In the genomic region with DNA sequence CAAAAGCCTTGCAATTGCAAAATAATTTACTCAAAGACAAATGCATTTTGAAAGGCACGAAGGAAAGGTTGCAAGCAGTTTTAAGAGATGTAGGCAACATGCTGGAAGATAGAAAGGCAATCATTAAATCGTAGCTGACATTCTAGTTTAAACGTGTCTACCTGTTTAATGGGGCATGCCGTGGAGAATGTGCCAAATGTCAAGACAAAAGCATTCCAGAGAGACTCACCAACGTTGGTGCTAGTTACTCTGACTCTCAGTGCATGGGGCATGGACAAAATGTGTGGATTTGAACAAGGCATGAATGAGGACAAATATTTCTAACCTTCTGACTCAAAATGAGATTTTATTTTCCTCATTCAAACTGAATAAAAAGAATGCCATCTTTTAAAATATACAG, we compare ENCODE assay signal across 16 mouse cellular contexts.
"Had no signal": no experiment of that assay in that cellular context is flagged by ENCODE, and none has a peak within 500 bp of the region (broad histone marks: within the 10 kb centered on the region; RNA-seq: fewer than 3 reads in every experiment).

No protein-coding gene starts in this region.

- H3K4me2 ChIP-seq: intestine, embryonic 15.5 days; liver, embryonic 11.5 days; liver, embryonic 15.5 days; neural tube, embryonic 13.5 days had no signal

- H3K4me1 ChIP-seq: intestine, embryonic 15.5 days; limb, embryonic 10.5 days; liver, embryonic 15.5 days; midbrain, embryonic 10.5 days had no signal

- H3K27ac ChIP-seq: intestine, embryonic 15.5 days; limb, embryonic 10.5 days; liver, embryonic 15.5 days; midbrain, embryonic 10.5 days; neural tube, embryonic 13.5 days; stomach, postnatal 0 days had no signal

- DNase-seq: kidney, adult 2 months; kidney, postnatal 36 days; lung, adult 2 months; lung, postnatal 36 days; midbrain, embryonic 14.5 days; right cerebral cortex, adult 18-20 months; right cerebral cortex, postnatal 25 days; thymus, postnatal 4 days had no signal

- H3K27me3 ChIP-seq: intestine, embryonic 15.5 days; liver, embryonic 15.5 days; neural tube, embryonic 13.5 days had no signal

- H3K4me3 ChIP-seq: intestine, embryonic 15.5 days; limb, embryonic 10.5 days; liver, embryonic 15.5 days; midbrain, embryonic 10.5 days; neural tube, embryonic 13.5 days had no signal

- ATAC-seq: intestine, embryonic 15.5 days; lung, postnatal 0 days had no signal

- H3K9me3 ChIP-seq: intestine, embryonic 15.5 days; limb, embryonic 10.5 days; liver, embryonic 15.5 days; midbrain, embryonic 10.5 days; neural tube, embryonic 13.5 days had no signal

- H3K36me3 ChIP-seq: intestine, embryonic 15.5 days; limb, embryonic 10.5 days; liver, embryonic 15.5 days; midbrain, embryonic 10.5 days; neural tube, embryonic 13.5 days had no signal

- H3K9ac ChIP-seq: intestine, embryonic 15.5 days; liver, embryonic 15.5 days; neural tube, embryonic 13.5 days had no signal
